Mouse (Mus musculus) heart, embryonic 16.5 days (tissue): ENCODE measurements at regions not wholly inside any gene's neighbourhood (a gene's known extent, or its start where the extent isn't known, plus 50 kb on each side); places are given as distances from the start of the nearest gene placed in this dataset.

ENCODE experiments used
- ATAC-seq: fragments of 200-750 bp; cut with Nextera tagmentation; replicated peaks from 2 replicates; pipeline ENCODE4 v1.8.0; 2017; ENCODE audit warnings: moderate number of reproducible peaks; ENCODE audit not compliant: insufficient read depth, low FRiP score; ENCODE audit errors: extremely low read depth
- H3K27ac ChIP-seq: fragments of 300-500 bp; sonication (generic); 2 replicates; pipeline ENCODE4 v1.5.1; 2014; ENCODE audit warnings: mild to moderate bottlenecking, low read length, control low read depth, moderate library complexity
- H3K27me3 ChIP-seq: fragments of 300-500 bp; sonication (generic); 2 replicates; pipeline ENCODE4 v1.6.1; 2014; ENCODE audit warnings: low read length, mixed read lengths; ENCODE audit not compliant: control insufficient read depth, insufficient read depth
- H3K36me3 ChIP-seq: fragments of 300-500 bp; sonication (generic); 2 replicates; pipeline ENCODE4 v1.6.1; 2014; ENCODE audit not compliant: control insufficient read depth, insufficient read depth
- H3K4me1 ChIP-seq: fragments of 300-500 bp; sonication (generic); 2 replicates; pipeline ENCODE4 v1.6.1; 2014; ENCODE audit warnings: low read length, mixed read lengths; ENCODE audit not compliant: control insufficient read depth, insufficient read depth
- H3K4me2 ChIP-seq: fragments of 300-500 bp; sonication (generic); 2 replicates; pipeline ENCODE4 v1.6.1; 2014; ENCODE audit warnings: low read depth, mild to moderate bottlenecking, control low read depth, low read length
- H3K4me3 ChIP-seq: fragments of 300-500 bp; sonication (generic); 2 replicates; pipeline ENCODE4 v1.5.1; 2014; ENCODE audit warnings: mild to moderate bottlenecking, control low read depth, low read length
- H3K9ac ChIP-seq: fragments of 300-500 bp; sonication (generic); 2 replicates; pipeline ENCODE4 v1.6.1; 2014; ENCODE audit warnings: low read length, control low read depth
- H3K9me3 ChIP-seq: fragments of 300-500 bp; sonication (generic); replicated peaks from 2 replicates; pipeline ENCODE4 v1.6.1; 2016; ENCODE audit warnings: low read length; ENCODE audit not compliant: control insufficient read depth
- WGBS: fragments of 180-500 bp; shearing (Covaris S2); extraction: QIAGEN DNeasy Blood & Tissue Kit; methylation state at CpG from one replicate; pipeline ENCODE4 v1.1.7; 2014; 5-methylcytosine and 5-hydroxymethylcytosine counted together

GRCm38 (mm10) chr4:35354046-35354445 is 128.1 kb upstream of the C9orf72 start:
- WGBS = 62% methylated on average over 14 of the region's 14 CpGs
- Histone ChIP-seq H3K36me3 (no peaks in the 10 kb centered on the region), H3K4me2 (no peak overlapping the region), H3K27ac (no peak overlapping the region), H3K9ac (no peak overlapping the region), H3K4me1 (peaks cover 3% of the 10 kb centered on the region), H3K4me3 (no peak overlapping the region), H3K27me3 (no peaks in the 10 kb centered on the region), H3K9me3 (no peaks in the 10 kb centered on the region)
- no peak for ATAC-seq

DNA sequence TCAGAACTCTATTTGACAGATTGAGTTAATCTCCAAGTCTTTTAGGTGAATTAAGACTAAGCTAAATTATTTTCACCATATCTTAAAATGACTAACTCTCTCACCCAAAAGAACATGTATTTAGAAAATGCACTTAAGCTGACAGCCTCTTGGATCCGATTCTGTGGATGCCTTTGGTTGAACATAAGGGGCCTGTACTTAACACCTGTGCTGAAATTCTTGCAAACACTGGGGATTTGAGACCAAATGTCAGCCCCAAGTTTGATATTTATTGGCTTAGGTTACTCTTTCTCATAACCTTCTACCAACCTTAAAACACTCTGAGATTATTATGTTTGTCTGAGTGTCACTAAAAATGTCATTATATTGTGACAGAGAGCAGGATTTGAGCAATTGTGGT is 126.6 kb upstream of the C9orf72 start:
- no peak overlapping the region for H3K4me2 ChIP-seq
- peaks cover 3% of the 10 kb centered on the region for H3K4me1 ChIP-seq
- no peaks in the 10 kb centered on the region for H3K36me3 ChIP-seq
- H3K9ac ChIP-seq = no peak overlapping the region
- ATAC-seq = no peak
- H3K9me3 ChIP-seq = no peaks in the 10 kb centered on the region
- 62% methylated on average over 1 of the region's 1 CpGs for WGBS
- H3K4me3 ChIP-seq = no peak overlapping the region
- no peak overlapping the region for H3K27ac ChIP-seq
- H3K27me3 ChIP-seq = no peaks in the 10 kb centered on the region

GRCm38 (mm10) chr4:35350465-35350864 is 124.5 kb upstream of the C9orf72 start:
- H3K4me2 ChIP-seq = no peak overlapping the region
- no peak overlapping the region for H3K27ac ChIP-seq
- H3K36me3 ChIP-seq = no peaks in the 10 kb centered on the region
- WGBS = 42% methylated on average over 3 of the region's 3 CpGs
- no peak overlapping the region for H3K4me3 ChIP-seq
- no peak overlapping the region for H3K9ac ChIP-seq
- ATAC-seq = no peak
- H3K27me3 ChIP-seq = no peaks in the 10 kb centered on the region
- H3K4me1 ChIP-seq = no peaks in the 10 kb centered on the region
- H3K9me3 ChIP-seq = no peaks in the 10 kb centered on the region

DNA sequence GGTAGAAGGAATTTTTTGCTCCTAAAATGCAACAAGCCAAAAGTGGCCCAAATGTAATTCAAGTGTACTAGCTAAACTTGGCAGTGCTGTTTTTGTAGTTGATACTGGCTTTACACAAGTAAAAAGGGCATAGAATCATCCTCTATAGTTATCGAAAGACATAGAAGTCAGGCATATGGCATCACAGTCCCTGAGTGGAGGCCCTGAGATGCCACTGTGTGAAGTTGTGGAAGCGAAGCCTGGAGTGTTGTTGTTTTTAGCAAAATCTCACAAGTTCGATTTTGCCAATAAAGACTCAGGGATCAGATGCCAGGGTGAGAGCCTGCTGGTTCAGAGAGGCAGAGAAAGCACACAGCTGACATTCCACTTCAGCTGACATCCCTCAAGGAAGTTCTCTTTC is 121.6 kb upstream of the C9orf72 start:
- H3K9me3 ChIP-seq = no peaks in the 10 kb centered on the region
- no peaks in the 10 kb centered on the region for H3K27me3 ChIP-seq
- no peak overlapping the region for H3K4me3 ChIP-seq
- ATAC-seq = no peak
- H3K4me1 ChIP-seq = no peaks in the 10 kb centered on the region
- H3K4me2 ChIP-seq = no peak overlapping the region
- no peaks in the 10 kb centered on the region for H3K36me3 ChIP-seq
- no peak overlapping the region for H3K27ac ChIP-seq
- no peak overlapping the region for H3K9ac ChIP-seq
- 83% methylated on average over 3 of the region's 3 CpGs for WGBS

GRCm38 (mm10) chr4:35343751-35344150 is 117.8 kb upstream of the C9orf72 start:
- H3K36me3 ChIP-seq = no peaks in the 10 kb centered on the region
- H3K27ac ChIP-seq = no peak overlapping the region
- peaks cover 3% of the 10 kb centered on the region for H3K9me3 ChIP-seq
- H3K27me3 ChIP-seq = no peaks in the 10 kb centered on the region
- H3K4me1 ChIP-seq = no peaks in the 10 kb centered on the region
- H3K4me3 ChIP-seq = no peak overlapping the region
- 72% methylated on average over 1 of the region's 1 CpGs for WGBS
- H3K9ac ChIP-seq = no peak overlapping the region
- ATAC-seq = no peak
- H3K4me2 ChIP-seq = no peak overlapping the region

- Histone ChIP-seq H3K4me3 (no peak overlapping the region), H3K27ac (no peak overlapping the region), H3K36me3 (no peaks in the 10 kb centered on the region), H3K4me2 (no peak overlapping the region), H3K27me3 (no peaks in the 10 kb centered on the region), H3K9ac (no peak overlapping the region), H3K9me3 (no peaks in the 10 kb centered on the region), H3K4me1 (no peaks in the 10 kb centered on the region)
- no peak for ATAC-seq
- 79% methylated on average over 1 of the region's 1 CpGs for WGBS
These were observed 105.2 kb upstream of the C9orf72 start for GRCm38 (mm10) chr4:35331161-35331560.

- no peaks in the 10 kb centered on the region for H3K9me3 ChIP-seq
- H3K9ac ChIP-seq = no peak overlapping the region
- ATAC-seq = no peak
- H3K4me1 ChIP-seq = no peaks in the 10 kb centered on the region
- no peak overlapping the region for H3K27ac ChIP-seq
- H3K4me2 ChIP-seq = no peak overlapping the region
- H3K4me3 ChIP-seq = no peak overlapping the region
- no peaks in the 10 kb centered on the region for H3K36me3 ChIP-seq
- H3K27me3 ChIP-seq = no peaks in the 10 kb centered on the region
These were observed 99.3 kb upstream of the C9orf72 start for GRCm38 (mm10) chr4:35325300-35325699.

- no peak overlapping the region for H3K4me3 ChIP-seq
- no peaks in the 10 kb centered on the region for H3K9me3 ChIP-seq
- no peak overlapping the region for H3K27ac ChIP-seq
- 88% methylated on average over 2 of the region's 2 CpGs for WGBS
- H3K36me3 ChIP-seq = no peaks in the 10 kb centered on the region
- no peaks in the 10 kb centered on the region for H3K4me1 ChIP-seq
- H3K9ac ChIP-seq = no peak overlapping the region
- H3K27me3 ChIP-seq = no peaks in the 10 kb centered on the region
- no peak for ATAC-seq
- no peak overlapping the region for H3K4me2 ChIP-seq
These were observed 96.6 kb upstream of the C9orf72 start for GRCm38 (mm10) chr4:35322432-35323173.

GRCm38 (mm10) chr4:35310396-35310977 is 84.5 kb upstream of the C9orf72 start:
- no peak overlapping the region for H3K4me3 ChIP-seq
- no peak overlapping the region for H3K4me2 ChIP-seq
- no peaks in the 10 kb centered on the region for H3K36me3 ChIP-seq
- H3K27me3 ChIP-seq = no peaks in the 10 kb centered on the region
- WGBS = 62% methylated on average over 5 of the region's 5 CpGs
- no peak for ATAC-seq
- no peaks in the 10 kb centered on the region for H3K9me3 ChIP-seq
- no peak overlapping the region for H3K27ac ChIP-seq
- H3K4me1 ChIP-seq = no peaks in the 10 kb centered on the region
- H3K9ac ChIP-seq = no peak overlapping the region
